Mouse (Mus musculus): ENCODE results near the gene Adsl. TPM values are rescaled to one million over a fixed set of nuclear protein-coding genes. Genes with fewer than 3 reads are reported as not detected.

The Adsl gene
- polyA plus RNA-seq, 1 experiment from 2014 or later = 107 TPM

DNA sequence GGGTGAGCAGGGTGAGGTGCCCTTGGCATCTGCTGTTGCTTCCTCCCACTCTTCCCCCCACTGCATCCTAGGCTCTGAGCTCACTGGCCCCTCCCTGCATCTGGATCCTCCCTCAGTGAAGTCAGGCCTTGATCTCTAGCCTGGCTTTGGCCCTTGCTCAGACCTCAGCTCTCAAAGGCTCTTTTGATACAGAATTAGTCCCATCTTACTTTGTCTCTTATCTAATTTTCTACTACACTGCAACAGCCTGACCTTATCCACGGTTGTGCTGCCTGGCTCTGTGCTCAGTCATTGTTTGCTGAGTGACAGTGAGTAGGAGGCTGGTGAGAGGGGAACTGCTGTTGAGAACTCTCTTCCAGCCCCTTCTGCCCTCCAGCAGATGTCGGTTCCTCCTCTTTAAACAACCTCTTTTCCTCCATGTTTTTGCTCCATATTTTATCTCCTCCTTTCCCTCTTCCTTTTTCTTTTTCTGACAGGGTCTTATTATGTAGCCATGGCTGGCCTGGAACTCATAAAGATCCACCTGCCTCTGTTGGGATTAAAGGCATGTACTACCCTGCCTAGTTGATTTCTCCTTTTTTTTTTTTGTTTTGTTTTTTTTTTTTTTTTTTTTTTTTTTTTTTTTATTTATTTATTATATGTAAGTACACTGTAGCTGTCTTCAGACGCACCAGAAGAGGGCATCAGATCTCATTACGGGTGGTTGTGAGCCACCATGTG, 52.3 kb downstream of the Adsl start:
- in situ Hi-C loops (cut with MboI; ENCODE audit: low pct_unique_long_range_greater_than_20kb) = no loop called here
- no peak for ATAC-seq
- CTCF ChIA-PET = no interaction called here
- H3K27me3 ChIP-seq = no peaks in the 10 kb centered on the region
- no peak for TF ChIP-seq CTCF (IDR thresholded peaks at IDR 0.05)
- no peak for DNase-seq (ENCODE audit: low read depth, low spot score)
- POLR2A ChIA-PET = interaction anchor here (0.6 kb wide), 1 partner anchor 734 kb away, joined by 3 read pairs; no protein-coding TSS in a partner anchor

DNA sequence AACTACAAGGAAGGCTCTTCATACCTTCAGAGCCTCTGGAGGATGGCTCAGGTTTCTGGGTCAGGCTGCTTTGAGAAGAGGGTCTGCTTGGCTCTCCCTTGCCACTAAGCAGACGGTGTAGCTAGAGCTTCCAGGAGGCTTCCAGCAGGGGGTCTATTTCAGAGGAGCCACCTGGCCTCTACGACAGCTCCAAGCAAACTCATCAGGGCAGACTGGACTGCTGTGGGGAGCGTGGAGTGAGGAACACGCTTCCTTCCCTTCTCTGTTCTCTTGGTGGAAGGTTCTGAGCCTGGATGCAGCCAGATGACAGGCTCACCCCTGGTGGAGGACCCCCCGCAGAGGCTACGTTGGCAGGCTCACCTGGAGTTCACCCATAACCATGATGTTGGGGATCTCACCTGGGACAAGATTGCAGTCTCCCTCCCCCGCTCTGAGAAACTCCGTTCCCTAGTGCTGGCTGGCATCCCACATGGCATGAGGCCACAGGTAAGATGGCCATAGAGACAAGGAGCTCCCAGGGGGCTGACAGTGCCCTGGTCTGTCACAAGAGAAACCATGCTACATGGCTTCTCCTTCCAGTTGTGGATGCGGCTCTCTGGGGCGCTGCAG, 57.9 kb downstream of the Adsl start:
- in situ Hi-C loops (cut with MboI; ENCODE audit: low pct_unique_long_range_greater_than_20kb) = no loop called here
- DNase-seq (ENCODE audit: low read depth, low spot score) (no peak), ATAC-seq (no peak)
- ChIA-PET CTCF (no interaction called here), POLR2A (no interaction called here)
- TF ChIP-seq CTCF (IDR thresholded peaks at IDR 0.05) = no peak
- H3K27me3 ChIP-seq = no peaks in the 10 kb centered on the region

DNA sequence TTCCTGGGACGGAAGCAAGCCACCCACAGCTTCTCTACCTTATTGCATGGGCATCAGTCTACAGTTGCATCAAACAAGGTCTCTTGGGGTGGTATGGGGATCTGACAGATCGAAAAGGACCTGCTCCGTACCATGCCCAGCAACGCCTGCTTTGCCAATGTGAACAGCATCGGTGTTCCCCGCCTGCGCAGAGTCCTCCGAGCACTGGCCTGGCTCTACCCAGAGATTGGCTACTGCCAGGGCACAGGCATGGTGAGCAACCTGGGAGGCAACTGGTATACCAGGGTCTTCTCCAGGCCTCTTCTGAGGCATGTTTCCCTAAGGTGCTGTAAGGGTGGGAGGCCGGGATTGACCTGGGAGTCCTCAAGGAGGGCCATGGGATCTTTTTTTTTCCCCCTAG, 59.0 kb downstream of the Adsl start:
- TF ChIP-seq CTCF (IDR thresholded peaks at IDR 0.05) = no peak
- in situ Hi-C loops (cut with MboI; ENCODE audit: low pct_unique_long_range_greater_than_20kb) = no loop called here
- H3K27me3 ChIP-seq = no peaks in the 10 kb centered on the region
- CTCF ChIA-PET = no interaction called here
- POLR2A ChIA-PET = no interaction called here
- ATAC-seq = no peak
- no peak for DNase-seq (ENCODE audit: low read depth, low spot score)

DNA sequence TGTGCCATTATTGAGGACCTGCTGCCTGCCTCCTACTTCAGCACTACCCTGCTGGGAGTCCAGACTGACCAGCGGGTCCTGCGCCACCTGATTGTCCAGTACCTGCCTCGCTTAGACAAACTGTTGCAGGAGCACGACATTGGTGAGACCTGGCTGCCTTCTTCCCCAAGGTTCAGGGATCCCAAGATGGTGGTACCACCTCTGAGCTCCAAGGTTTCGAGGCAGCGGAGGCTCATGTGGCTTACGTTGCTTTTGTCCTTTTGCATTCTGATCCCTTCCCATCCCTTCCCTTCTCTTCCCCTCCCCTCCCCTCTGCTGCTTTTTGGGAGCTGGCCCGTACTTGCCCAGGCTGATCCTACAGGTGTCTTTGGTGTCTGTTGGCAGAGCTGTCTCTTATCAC, 59.6 kb downstream of the Adsl start:
- CTCF ChIA-PET = interaction anchor here (1.4 kb wide), 1 partner anchor 19 kb away, joined by 8 read pairs; no protein-coding TSS in a partner anchor
- POLR2A ChIA-PET = no interaction called here

DNA sequence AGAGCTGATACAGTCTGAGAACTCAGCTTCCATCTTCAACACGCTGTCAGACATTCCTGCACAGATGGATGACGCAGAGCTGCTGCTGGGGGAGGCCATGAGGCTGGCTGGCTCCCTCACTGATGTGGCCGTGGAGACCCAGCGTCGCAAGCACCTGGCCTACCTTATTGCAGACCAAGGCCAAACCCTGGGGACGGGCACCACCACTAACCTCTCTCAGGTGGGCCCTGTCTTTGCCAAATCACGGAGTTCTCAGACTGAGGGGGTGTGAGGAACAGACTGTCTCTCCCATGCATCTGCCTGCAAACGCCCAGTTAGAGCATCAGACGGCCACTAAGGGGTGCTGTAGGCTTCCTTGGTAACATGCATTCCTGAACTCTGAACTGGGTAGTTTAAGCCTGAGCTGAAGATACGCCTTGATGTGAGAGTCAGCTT, 60.4 kb downstream of the Adsl start:
- TF ChIP-seq CTCF (IDR thresholded peaks at IDR 0.05) = no peak
- DNase-seq (ENCODE audit: low read depth, low spot score) = no peak

More for the DNA sequence above, 59.6 kb downstream of the Adsl start:
- no peak for TF ChIP-seq CTCF (IDR thresholded peaks at IDR 0.05)
- ATAC-seq (no peak), DNase-seq (ENCODE audit: low read depth, low spot score) (no peak)
- in situ Hi-C loops (cut with MboI; ENCODE audit: low pct_unique_long_range_greater_than_20kb) = no loop called here
- H3K27me3 ChIP-seq = no peaks in the 10 kb centered on the region

GRCm38 (mm10) chr15:81010114-81010513, 61.8 kb downstream of the Adsl start:
- ChIA-PET POLR2A (no interaction called here), CTCF (interaction anchor here (1.2 kb wide), 1 partner anchor 52 kb away, joined by 3 read pairs; no protein-coding TSS in a partner anchor)
- no peak for TF ChIP-seq CTCF (IDR thresholded peaks at IDR 0.05)
- H3K27me3 ChIP-seq = no peaks in the 10 kb centered on the region
- DNase-seq (ENCODE audit: low read depth, low spot score) = no peak
- in situ Hi-C loops (cut with MboI; ENCODE audit: low pct_unique_long_range_greater_than_20kb) = no loop called here
- ATAC-seq = no peak

More for the DNA sequence above, 60.4 kb downstream of the Adsl start:
- in situ Hi-C loops (cut with MboI; ENCODE audit: low pct_unique_long_range_greater_than_20kb) = no loop called here
- ChIA-PET CTCF (interaction anchor here (1.4 kb wide), 1 partner anchor 18 kb away, joined by 8 read pairs; no protein-coding TSS in a partner anchor), POLR2A (interaction anchor here (0.5 kb wide), 1 partner anchor 527 kb away, joined by 4 read pairs; no protein-coding TSS in a partner anchor)
- no peak for ATAC-seq
- no peaks in the 10 kb centered on the region for H3K27me3 ChIP-seq

DNA sequence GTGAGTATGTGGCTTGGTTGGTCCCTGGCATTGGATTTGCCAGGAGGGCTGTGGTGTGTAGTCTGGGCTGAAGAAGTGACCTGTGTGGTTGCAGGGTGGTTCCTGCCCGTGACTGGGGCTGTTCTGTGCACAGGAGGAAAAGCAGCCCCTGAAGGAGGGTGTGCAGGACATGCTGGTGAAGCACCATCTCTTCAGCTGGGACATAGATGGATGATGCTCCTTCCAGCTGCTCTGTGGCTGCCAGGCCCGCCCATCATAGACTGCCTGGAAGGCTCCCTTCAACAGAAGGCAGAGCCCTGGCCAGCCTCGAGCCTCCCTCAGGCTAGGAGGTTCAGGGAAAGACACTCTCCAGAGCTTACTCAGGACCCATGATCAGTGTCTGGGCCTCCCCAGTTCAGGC, 63.2 kb downstream of the Adsl start:
- ATAC-seq (no peak), DNase-seq (ENCODE audit: low read depth, low spot score) (no peak)
- TF ChIP-seq CTCF (IDR thresholded peaks at IDR 0.05) = no peak
- ChIA-PET POLR2A (interaction anchor here (1.2 kb wide), 1 partner anchor 16 kb away, joined by 5 read pairs; no protein-coding TSS in a partner anchor), CTCF (no interaction called here)
- no peaks in the 10 kb centered on the region for H3K27me3 ChIP-seq
- in situ Hi-C loops (cut with MboI; ENCODE audit: low pct_unique_long_range_greater_than_20kb) = no loop called here

- TF ChIP-seq CTCF (IDR thresholded peaks at IDR 0.05) = no peak
- DNase-seq (ENCODE audit: low read depth, low spot score) = no peak
- ChIA-PET CTCF (no interaction called here), POLR2A (no interaction called here)
- in situ Hi-C loops (cut with MboI; ENCODE audit: low pct_unique_long_range_greater_than_20kb) = no loop called here
- no peak for ATAC-seq
- H3K27me3 ChIP-seq = no peaks in the 10 kb centered on the region
Measured at GRCm38 (mm10) chr15:81012359-81012758, 64.1 kb downstream of the Adsl start.

GRCm38 (mm10) chr15:81013186-81013585, 64.9 kb downstream of the Adsl start:
- in situ Hi-C loops (cut with MboI; ENCODE audit: low pct_unique_long_range_greater_than_20kb) = no loop called here
- DNase-seq (ENCODE audit: low read depth, low spot score) (no peak), ATAC-seq (no peak)
- TF ChIP-seq CTCF (IDR thresholded peaks at IDR 0.05) = no peak
- ChIA-PET POLR2A (no interaction called here), CTCF (no interaction called here)
- no peaks in the 10 kb centered on the region for H3K27me3 ChIP-seq

GRCm38 (mm10) chr15:81015068-81015744, 66.9 kb downstream of the Adsl start:
- in situ Hi-C loops (cut with MboI; ENCODE audit: low pct_unique_long_range_greater_than_20kb) = no loop called here
- TF ChIP-seq CTCF (IDR thresholded peaks at IDR 0.05) = no peak
- CTCF ChIA-PET = no interaction called here

DNA sequence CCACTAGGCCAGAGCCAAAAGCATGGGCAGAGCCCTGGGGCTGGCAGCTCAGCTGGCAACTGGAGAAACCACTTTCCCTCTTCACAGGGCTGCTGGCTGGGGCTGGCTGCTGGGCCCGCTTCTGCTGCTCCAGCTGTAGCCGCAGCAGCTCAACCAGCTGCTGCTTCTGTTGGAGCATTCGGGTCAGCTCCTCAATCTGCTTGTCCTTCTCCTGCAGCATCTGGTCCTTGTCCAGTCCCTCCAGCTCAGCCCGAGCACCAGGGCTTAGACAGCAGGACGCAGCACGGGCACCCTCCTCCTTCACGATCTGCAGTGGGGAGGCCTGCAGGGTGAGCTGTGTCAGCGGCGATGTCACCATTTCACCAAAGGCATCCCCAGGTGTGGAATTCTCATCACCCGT, 68.2 kb downstream of the Adsl start:
- no peak for ATAC-seq
- in situ Hi-C loops (cut with MboI; ENCODE audit: low pct_unique_long_range_greater_than_20kb) = no loop called here
- ChIA-PET POLR2A (interaction anchor here (1.3 kb wide), 1 partner anchor 46 kb away, joined by 3 read pairs; no protein-coding TSS in a partner anchor), CTCF (interaction anchor here (1.0 to 1.5 kb wide), 2 partner anchors 10 to 11 kb away, joined by 4 read pairs; no protein-coding TSS in a partner anchor)
- H3K27me3 ChIP-seq = no peaks in the 10 kb centered on the region
- no peak for TF ChIP-seq CTCF (IDR thresholded peaks at IDR 0.05)
- no peak for DNase-seq (ENCODE audit: low read depth, low spot score)

More at GRCm38 (mm10) chr15:81015068-81015744, 66.9 kb downstream of the Adsl start:
- no peak for DNase-seq (ENCODE audit: low read depth, low spot score)
- ATAC-seq = no peak
- H3K27me3 ChIP-seq = no peaks in the 10 kb centered on the region
- POLR2A ChIA-PET = no interaction called here

Data from Patski (cell line).